Mouse (Mus musculus): Measurements from ENCODE around the gene Camta1. TPM values are rescaled to one million over a fixed set of nuclear protein-coding genes. Genes with fewer than 3 reads are reported as not detected.
"Not testable (repeated sequence)": the region's sequence is repeated elsewhere in the genome, so short reads cannot be mapped to it uniquely, and the experiment has no call there.

The Camta1 gene
- polyA plus RNA-seq, 1 experiment from 2014 or later: 122 TPM

DNA sequence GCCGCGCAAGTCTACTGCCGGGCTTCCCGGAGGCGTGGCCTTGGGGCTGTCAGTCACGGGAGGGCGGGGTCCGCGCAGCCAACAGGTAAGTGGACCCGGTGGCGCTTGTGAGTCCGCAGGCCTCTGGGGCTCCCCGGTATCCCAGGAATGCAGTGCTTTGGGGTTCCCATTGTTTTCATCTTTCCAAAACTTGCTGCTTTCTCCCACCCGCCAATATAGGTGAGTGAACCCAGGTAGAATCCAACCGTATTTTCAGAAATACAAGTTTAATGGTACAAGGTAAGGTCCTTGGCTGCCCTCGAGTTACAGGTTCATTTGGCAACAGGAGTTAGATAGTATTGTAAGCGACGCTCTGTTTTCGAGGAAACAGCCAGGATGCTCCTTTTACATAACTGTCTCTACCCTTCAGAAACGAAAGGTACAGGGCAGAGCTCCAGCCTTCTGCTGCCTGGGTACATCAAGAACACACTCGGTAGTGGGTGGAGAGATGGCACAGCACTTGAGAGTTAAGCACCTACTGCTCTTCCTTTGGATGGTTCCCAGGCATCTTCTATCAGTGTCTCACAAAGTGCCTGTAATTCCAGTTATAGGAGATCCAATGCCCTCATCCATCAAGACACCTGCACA is 816.6 kb downstream of the Camta1 start:
- peaks cover 13% of the 10 kb centered on the region for H3K27me3 ChIP-seq (ENCODE audit: poor library complexity, severe bottlenecking)
- 5% methylated on average over 21 of the region's 21 CpGs for WGBS
- peak overlapping the region; percentile 66 for H3K4me3 ChIP-seq
- no peak for DNase-seq (ENCODE audit: extremely low spot score, low spot score)
- no peaks in the 10 kb centered on the region for H3K9me3 ChIP-seq
- peaks cover 21% of the 10 kb centered on the region for H3K4me1 ChIP-seq
- H3K27ac ChIP-seq: peak overlapping the region; percentile 86
- peaks cover 35% of the 10 kb centered on the region for H3K36me3 ChIP-seq (replicated peaks)

- peaks cover 13% of the 10 kb centered on the region for H3K27me3 ChIP-seq (ENCODE audit: poor library complexity, severe bottlenecking)
- H3K4me1 ChIP-seq: peaks cover 21% of the 10 kb centered on the region
- peaks cover 28% of the 10 kb centered on the region for H3K36me3 ChIP-seq (replicated peaks)
- H3K4me3 ChIP-seq: peak within 1 kb of the TSS; percentile 66
- H3K9me3 ChIP-seq: no peaks in the 10 kb centered on the region
- peak; percentile 94 for DNase-seq (ENCODE audit: extremely low spot score, low spot score)
- peak within 1 kb of the TSS; percentile 86 for H3K27ac ChIP-seq
- under 1% methylated on average over 79 of the region's 79 CpGs for WGBS
These were observed 817.4 kb downstream of the Camta1 start, which contains the start of gene Per3 for GRCm38 (mm10) chr4:151044037-151044943. Gene Per3, minus strand, starts transcription at chr4:151044665.

DNA sequence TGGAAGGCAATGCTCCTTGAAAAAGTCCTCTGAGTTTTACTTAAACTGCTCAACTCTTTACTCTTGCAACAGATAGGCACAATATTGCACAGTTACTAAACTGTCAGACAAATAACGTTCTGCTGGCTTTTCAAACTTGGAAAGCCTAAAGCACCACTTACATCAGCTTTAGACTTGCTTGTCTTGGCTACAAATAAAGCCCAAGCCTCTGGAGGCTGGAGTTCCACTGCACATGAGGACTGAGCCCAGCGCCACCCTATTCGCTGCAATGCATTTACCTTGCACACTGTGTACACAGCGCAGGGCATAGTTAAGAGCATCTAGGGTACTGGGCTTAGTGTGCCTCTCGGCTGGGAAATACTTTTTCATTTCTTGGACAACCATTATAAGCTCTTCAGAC is 818.4 kb downstream of the Camta1 start:
- H3K27ac ChIP-seq: no peak overlapping the region
- 52% methylated on average over 5 of the region's 5 CpGs for WGBS
- peaks cover 18% of the 10 kb centered on the region for H3K36me3 ChIP-seq (replicated peaks)
- H3K9me3 ChIP-seq: no peaks in the 10 kb centered on the region
- no peak for DNase-seq (ENCODE audit: extremely low spot score, low spot score)
- H3K4me3 ChIP-seq: peak overlapping the region; percentile 66
- peaks cover 13% of the 10 kb centered on the region for H3K27me3 ChIP-seq (ENCODE audit: poor library complexity, severe bottlenecking)
- peaks cover 21% of the 10 kb centered on the region for H3K4me1 ChIP-seq

- H3K4me1 ChIP-seq: peaks cover 21% of the 10 kb centered on the region
- no peak overlapping the region for H3K4me3 ChIP-seq
- H3K27me3 ChIP-seq (ENCODE audit: poor library complexity, severe bottlenecking): peaks cover 13% of the 10 kb centered on the region
- no peaks in the 10 kb centered on the region for H3K9me3 ChIP-seq
- DNase-seq (ENCODE audit: extremely low spot score, low spot score): no peak
- H3K36me3 ChIP-seq (replicated peaks): peaks cover under 1% of the 10 kb centered on the region
- H3K27ac ChIP-seq: no peak overlapping the region
- 95% methylated on average over 5 of the region's 5 CpGs for WGBS
These were observed 820.2 kb downstream of the Camta1 start for GRCm38 (mm10) chr4:151041506-151041905.

- Histone ChIP-seq H3K9me3 (no peaks in the 10 kb centered on the region), H3K27ac (no peak overlapping the region), H3K4me3 (no peak overlapping the region), H3K27me3 (ENCODE audit: poor library complexity, severe bottlenecking) (peaks cover 5% of the 10 kb centered on the region; the same call in 1 of the 2 replicates), H3K4me1 (no peaks in the 10 kb centered on the region), H3K36me3 (replicated peaks) (no peaks in the 10 kb centered on the region)
- DNase-seq (ENCODE audit: extremely low spot score, low spot score): no peak
- 93% methylated on average over 11 of the region's 11 CpGs for WGBS
These were observed 823.9 kb downstream of the Camta1 start for GRCm38 (mm10) chr4:151037800-151038199.

- DNase-seq (ENCODE audit: extremely low spot score, low spot score): no peak
- Histone ChIP-seq H3K9me3 (no peaks in the 10 kb centered on the region), H3K4me3 (no peak overlapping the region), H3K27me3 (ENCODE audit: poor library complexity, severe bottlenecking) (no peaks in the 10 kb centered on the region), H3K36me3 (replicated peaks) (no peaks in the 10 kb centered on the region), H3K27ac (no peak overlapping the region), H3K4me1 (no peaks in the 10 kb centered on the region)
- WGBS: 88% methylated on average over 7 of the region's 7 CpGs
These were observed 825.2 kb downstream of the Camta1 start for GRCm38 (mm10) chr4:151036521-151036920.

GRCm38 (mm10) chr4:151027001-151027400 is 834.7 kb downstream of the Camta1 start:
- Histone ChIP-seq H3K4me3 (no peak overlapping the region), H3K27me3 (ENCODE audit: poor library complexity, severe bottlenecking) (no peaks in the 10 kb centered on the region), H3K9me3 (no peaks in the 10 kb centered on the region), H3K4me1 (no peaks in the 10 kb centered on the region), H3K36me3 (replicated peaks) (no peaks in the 10 kb centered on the region; the same call in none of the 2 replicates), H3K27ac (no peak overlapping the region)
- WGBS: 54% methylated on average over 6 of the region's 6 CpGs
- DNase-seq (ENCODE audit: extremely low spot score, low spot score): peak; percentile 43

- no peaks in the 10 kb centered on the region for H3K9me3 ChIP-seq
- no peak overlapping the region for H3K27ac ChIP-seq
- no peaks in the 10 kb centered on the region; the same call in 1 of the 2 replicates for H3K36me3 ChIP-seq (replicated peaks)
- no peak overlapping the region for H3K4me3 ChIP-seq
- no peaks in the 10 kb centered on the region for H3K4me1 ChIP-seq
- no peaks in the 10 kb centered on the region for H3K27me3 ChIP-seq (ENCODE audit: poor library complexity, severe bottlenecking)
- 96% methylated on average over 9 of the region's 9 CpGs for WGBS
- no peak for DNase-seq (ENCODE audit: extremely low spot score, low spot score)
These were observed 837.5 kb downstream of the Camta1 start for GRCm38 (mm10) chr4:151024152-151024551.

GRCm38 (mm10) chr4:151017356-151017755 is 844.3 kb downstream of the Camta1 start:
- not testable (repeated sequence) for DNase-seq (ENCODE audit: extremely low spot score, low spot score); H3K4me3 ChIP-seq; H3K4me1 ChIP-seq; H3K27me3 ChIP-seq (ENCODE audit: poor library complexity, severe bottlenecking); H3K27ac ChIP-seq; H3K9me3 ChIP-seq
- H3K36me3 ChIP-seq (replicated peaks): peaks cover 29% of the 10 kb centered on the region
- 90% methylated on average over 1 of the region's 1 CpGs for WGBS

- Histone ChIP-seq H3K9me3 (no peaks in the 10 kb centered on the region), H3K27ac (no peak overlapping the region), H3K36me3 (replicated peaks) (peaks cover 33% of the 10 kb centered on the region), H3K4me1 (0 out of 2 replicates have a peak, but pooled peaks cover 9% of the 10 kb centered on the region), H3K27me3 (ENCODE audit: poor library complexity, severe bottlenecking) (no peaks in the 10 kb centered on the region), H3K4me3 (no peak overlapping the region)
- 84% methylated on average over 10 of the region's 10 CpGs for WGBS
- DNase-seq (ENCODE audit: extremely low spot score, low spot score): no peak
These were observed 845.7 kb downstream of the Camta1 start for GRCm38 (mm10) chr4:151015946-151016345.

GRCm38 (mm10) chr4:151010316-151010715 is 851.4 kb downstream of the Camta1 start:
- WGBS: 89% methylated on average over 7 of the region's 7 CpGs
- H3K27me3 ChIP-seq (ENCODE audit: poor library complexity, severe bottlenecking): no peaks in the 10 kb centered on the region
- peaks cover 20% of the 10 kb centered on the region for H3K36me3 ChIP-seq (replicated peaks)

DNA sequence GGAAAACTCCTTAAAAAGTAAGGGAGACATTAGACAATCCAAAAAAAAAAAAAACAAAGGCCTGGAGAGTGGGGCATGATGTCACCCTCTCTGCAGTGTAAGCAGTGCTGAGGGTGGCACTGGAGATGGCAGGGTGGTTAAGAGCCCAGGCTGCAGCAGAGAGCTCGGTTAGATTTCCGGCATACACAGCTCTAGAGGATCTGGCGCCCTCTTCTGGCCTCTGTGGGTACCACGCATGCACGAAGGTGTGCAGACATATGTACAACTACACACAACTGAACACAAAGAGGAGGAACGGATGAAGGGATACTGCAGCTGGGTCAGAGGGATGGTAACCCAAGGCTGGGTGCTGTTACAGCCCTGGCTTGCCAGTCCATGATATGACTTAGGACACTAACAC is 854.7 kb downstream of the Camta1 start:
- WGBS: 52% methylated on average over 6 of the region's 6 CpGs
- Histone ChIP-seq H3K4me3 (no peak overlapping the region), H3K9me3 (no peaks in the 10 kb centered on the region), H3K4me1 (no peaks in the 10 kb centered on the region), H3K27ac (no peak overlapping the region), H3K27me3 (ENCODE audit: poor library complexity, severe bottlenecking) (no peaks in the 10 kb centered on the region), H3K36me3 (replicated peaks) (peaks cover 13% of the 10 kb centered on the region)
- DNase-seq (ENCODE audit: extremely low spot score, low spot score): peak; percentile 36

More at GRCm38 (mm10) chr4:151010316-151010715, 851.4 kb downstream of the Camta1 start:
- Histone ChIP-seq H3K4me1 (0 out of 2 replicates have a peak, but pooled peaks cover 8% of the 10 kb centered on the region), H3K4me3 (no peak overlapping the region), H3K27ac (no peak overlapping the region), H3K9me3 (no peaks in the 10 kb centered on the region)
- DNase-seq (ENCODE audit: extremely low spot score, low spot score): no peak
